Mouse (Mus musculus) kidney, embryonic 14.5 days (tissue): ENCODE data around the gene Ciita. TPM values are rescaled to one million over a fixed set of nuclear protein-coding genes. Genes with fewer than 3 reads are reported as not detected.

Experiments
- ATAC-seq: fragments of 200-750 bp; cut with Nextera tagmentation; 2 replicates; pipeline ENCODE4 v1.8.0; 2017; ENCODE audit warnings: moderate number of reproducible peaks, mild to moderate bottlenecking, moderate TSS enrichment, moderate library complexity; ENCODE audit not compliant: low FRiP score, low TSS enrichment
- H3K27ac ChIP-seq: fragments of 300-500 bp; sonication (generic); 2 replicates; pipeline ENCODE4 v1.5.1; 2014; ENCODE audit warnings: low read depth, mild to moderate bottlenecking, low read length, moderate library complexity, mixed read lengths
- H3K27me3 ChIP-seq: fragments of 300-500 bp; sonication (generic); 2 replicates; pipeline ENCODE4 v1.6.1; 2014; ENCODE audit warnings: mild to moderate bottlenecking, low read length; ENCODE audit not compliant: control insufficient read depth, insufficient read depth
- H3K36me3 ChIP-seq: fragments of 300-500 bp; sonication (generic); 2 replicates; pipeline ENCODE4 v1.6.1; 2014; ENCODE audit warnings: low read length, mixed read lengths; ENCODE audit not compliant: control insufficient read depth, insufficient read depth
- H3K4me1 ChIP-seq: fragments of 300-500 bp; sonication (generic); 2 replicates; pipeline ENCODE4 v1.6.1; 2014; ENCODE audit warnings: low read length, mixed read lengths; ENCODE audit not compliant: control insufficient read depth, insufficient read depth
- H3K4me2 ChIP-seq: fragments of 300-500 bp; sonication (generic); replicated peaks from 2 replicates; pipeline ENCODE4 v1.6.1; 2014; ENCODE audit warnings: low read depth, mild to moderate bottlenecking, low read length
- H3K4me3 ChIP-seq: fragments of 300-500 bp; sonication (generic); 2 replicates; pipeline ENCODE4 v1.5.1; 2014; ENCODE audit warnings: mild to moderate bottlenecking, low read length
- H3K9ac ChIP-seq: fragments of 300-500 bp; sonication (generic); 2 replicates; pipeline ENCODE4 v1.6.1; 2014; ENCODE audit warnings: low read depth, mild to moderate bottlenecking, low read length, moderate library complexity
- H3K9me3 ChIP-seq: fragments of 300-500 bp; sonication (generic); 2 replicates; pipeline ENCODE4 v1.6.1; 2016; ENCODE audit warnings: low read length; ENCODE audit not compliant: control insufficient read depth
- WGBS: fragments of 180-500 bp; shearing (Covaris S2); extraction: QIAGEN DNeasy Blood & Tissue Kit; methylation state at CpG from one replicate; pipeline ENCODE4 v1.1.7; 2014; 5-methylcytosine and 5-hydroxymethylcytosine counted together
- polyA plus RNA-seq: library from polyadenylated mRNA; unstranded; fragments of >200 nt; fragmentation: Nextera tagmentation; extraction: Ambion mirVana; gene quantifications from 2 replicates; pipeline ENCODE4 v1.2.1, GENCODE M21; 2014

The Ciita gene
- polyA plus RNA-seq, 1 experiment from 2014 or later: 1.4 TPM

DNA sequence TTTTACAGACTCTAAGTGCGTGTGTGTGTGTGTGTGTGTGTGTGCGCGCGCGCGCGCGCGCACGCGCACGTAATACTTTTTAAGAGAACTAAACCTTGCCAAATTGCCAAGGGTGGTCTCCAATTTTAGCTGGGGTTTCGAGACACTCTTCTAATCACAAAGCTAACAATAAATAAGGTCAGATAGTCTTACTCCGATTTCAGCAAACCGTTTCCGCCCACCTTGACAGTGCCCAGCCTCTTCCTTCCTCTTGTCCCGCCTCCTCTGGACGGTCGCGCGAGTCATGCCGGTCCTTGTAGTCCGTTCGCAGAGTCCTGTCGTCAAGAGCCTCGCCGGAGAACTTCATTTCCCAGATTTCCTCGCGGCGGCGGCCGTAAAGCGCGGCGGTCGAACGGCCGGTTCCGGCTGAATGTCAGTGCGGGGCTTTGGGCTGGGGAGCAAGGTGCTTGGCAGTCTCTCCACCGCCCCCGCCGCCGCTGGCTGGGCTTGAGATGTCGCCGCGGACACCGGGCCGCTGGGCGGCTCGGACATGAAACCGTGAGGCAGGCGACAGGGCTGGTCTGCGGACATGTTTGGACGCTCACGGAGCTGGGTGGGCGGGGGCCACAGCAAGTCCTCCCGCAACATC lies 65.2 kb downstream of the Ciita start, which contains the start of gene Clec16a:
TSS of gene Clec16a (plus strand) at position 345 of the 628 bp plus-strand sequence.
- no peak within 1 kb of the TSS for H3K27ac ChIP-seq
- peak within 1 kb of the TSS; percentile 66 for H3K4me2 ChIP-seq
- H3K9me3 ChIP-seq: no peaks in the 10 kb centered on the region
- peaks cover 24% of the 10 kb centered on the region for H3K4me1 ChIP-seq
- H3K36me3 ChIP-seq: no peaks in the 10 kb centered on the region
- H3K9ac ChIP-seq: peak within 1 kb of the TSS; percentile 77
- peak within 1 kb of the TSS; percentile 79 for H3K4me3 ChIP-seq
- WGBS: under 1% methylated on average over 58 of the region's 58 CpGs
- peak; percentile 91 for ATAC-seq
- no peaks in the 10 kb centered on the region for H3K27me3 ChIP-seq

DNA sequence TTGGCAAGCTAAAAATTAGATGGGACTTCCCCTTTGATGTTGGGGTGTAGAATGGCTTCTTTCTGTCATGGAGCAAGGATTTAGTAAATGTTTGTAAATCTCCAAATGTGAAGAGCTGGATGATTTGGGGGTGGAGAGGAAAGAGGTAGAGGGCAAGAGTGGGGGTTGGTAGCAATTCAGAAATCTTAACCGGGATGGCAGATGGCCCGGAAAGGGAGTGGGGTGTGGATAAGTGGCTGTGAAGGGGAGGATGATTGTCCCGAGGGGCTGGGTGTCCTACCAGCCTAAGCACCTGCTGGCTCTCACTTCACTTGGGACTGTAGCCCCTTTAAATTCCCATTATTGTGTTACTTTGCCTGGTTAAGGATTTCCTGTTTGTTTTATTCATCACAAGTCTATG lies 67.0 kb downstream of the Ciita start:
- WGBS: 67% methylated on average over 3 of the region's 3 CpGs
- no peak for ATAC-seq
- Histone ChIP-seq H3K4me2 (no peak overlapping the region), H3K27me3 (no peaks in the 10 kb centered on the region), H3K36me3 (no peaks in the 10 kb centered on the region), H3K27ac (no peak overlapping the region), H3K9me3 (no peaks in the 10 kb centered on the region), H3K4me3 (no peak overlapping the region), H3K9ac (no peak overlapping the region), H3K4me1 (0 out of 2 replicates have a peak, but pooled peaks cover 6% of the 10 kb centered on the region)

DNA sequence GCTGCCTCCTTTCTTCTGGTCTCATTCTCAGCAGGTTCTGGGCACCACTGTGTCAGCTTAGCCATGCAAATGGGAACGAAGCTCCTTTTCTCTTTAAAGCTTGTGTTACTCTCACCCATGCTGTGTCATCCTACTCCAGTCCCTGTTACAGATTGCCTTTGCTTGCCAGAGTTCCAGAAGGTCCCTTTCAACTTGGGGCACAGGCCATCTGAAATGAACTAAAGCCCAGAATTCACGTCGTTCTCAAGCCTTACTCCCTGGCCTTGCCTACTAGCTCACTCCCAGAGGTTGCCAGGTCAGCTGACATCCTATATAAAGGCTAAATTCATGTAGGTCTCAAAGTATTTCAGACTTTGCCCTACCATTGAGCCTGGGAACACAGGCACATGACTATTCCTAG lies 69.1 kb downstream of the Ciita start:
- 0 out of 2 replicates have a peak, but pooled peaks cover 3% of the 10 kb centered on the region for H3K4me1 ChIP-seq
- no peak overlapping the region for H3K4me2 ChIP-seq
- no peak overlapping the region for H3K4me3 ChIP-seq
- ATAC-seq: no peak
- H3K36me3 ChIP-seq: no peaks in the 10 kb centered on the region
- H3K27me3 ChIP-seq: no peaks in the 10 kb centered on the region
- H3K27ac ChIP-seq: no peak overlapping the region
- H3K9ac ChIP-seq: no peak overlapping the region
- 78% methylated on average over 3 of the region's 3 CpGs for WGBS
- H3K9me3 ChIP-seq: no peaks in the 10 kb centered on the region

DNA sequence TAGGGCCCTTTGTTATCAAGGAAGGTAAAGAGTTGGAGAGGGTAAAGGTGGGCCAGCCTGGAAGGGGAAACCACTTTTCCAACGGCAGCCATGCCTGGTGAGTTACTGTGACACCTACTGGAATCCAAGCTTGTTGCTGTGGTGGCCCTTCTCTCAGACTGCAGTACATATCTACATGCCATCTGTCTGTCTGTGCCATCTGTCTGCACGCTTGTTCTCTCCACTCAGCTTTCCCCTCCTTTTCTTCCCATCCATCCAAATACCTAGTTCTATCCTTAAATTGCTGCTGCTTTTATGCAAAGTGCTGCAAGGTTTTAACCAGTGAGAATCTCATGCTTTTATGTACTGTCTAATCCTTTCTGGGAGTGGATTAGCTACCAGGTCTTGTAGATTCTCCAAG lies 69.7 kb downstream of the Ciita start:
- no peak overlapping the region for H3K27ac ChIP-seq
- H3K4me3 ChIP-seq: no peak overlapping the region
- H3K36me3 ChIP-seq: no peaks in the 10 kb centered on the region
- 92% methylated on average over 2 of the region's 2 CpGs for WGBS
- H3K4me1 ChIP-seq: 0 out of 2 replicates have a peak, but pooled peaks cover 3% of the 10 kb centered on the region
- H3K4me2 ChIP-seq: no peak overlapping the region
- H3K27me3 ChIP-seq: no peaks in the 10 kb centered on the region
- no peaks in the 10 kb centered on the region for H3K9me3 ChIP-seq
- ATAC-seq: no peak
- H3K9ac ChIP-seq: no peak overlapping the region

DNA sequence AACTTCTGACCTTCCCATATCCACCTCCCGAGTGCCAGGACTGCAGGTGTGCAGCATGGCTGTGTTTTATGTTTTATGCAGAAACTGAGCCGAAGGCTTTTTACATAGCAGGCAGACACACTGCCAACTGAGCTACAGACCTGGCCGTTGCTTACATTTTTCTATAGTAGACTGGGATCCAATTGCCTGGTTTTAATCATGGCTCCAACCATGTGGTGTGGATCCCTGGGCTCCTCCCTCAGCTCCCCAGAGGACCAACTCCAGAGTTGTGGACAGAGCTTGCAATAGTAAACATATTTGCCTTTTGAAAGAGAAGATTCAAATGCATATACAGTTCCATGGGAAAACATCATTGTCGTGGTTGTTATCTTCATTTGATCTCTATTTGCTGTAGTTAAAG lies 71.7 kb downstream of the Ciita start:
- no peaks in the 10 kb centered on the region for H3K27me3 ChIP-seq
- no peak overlapping the region for H3K4me3 ChIP-seq
- 80% methylated on average over 4 of the region's 4 CpGs for WGBS
- no peak overlapping the region for H3K9ac ChIP-seq
- no peak overlapping the region for H3K27ac ChIP-seq
- no peaks in the 10 kb centered on the region for H3K36me3 ChIP-seq
- no peak for ATAC-seq
- no peak overlapping the region for H3K4me2 ChIP-seq
- no peaks in the 10 kb centered on the region for H3K9me3 ChIP-seq
- H3K4me1 ChIP-seq: no peaks in the 10 kb centered on the region

DNA sequence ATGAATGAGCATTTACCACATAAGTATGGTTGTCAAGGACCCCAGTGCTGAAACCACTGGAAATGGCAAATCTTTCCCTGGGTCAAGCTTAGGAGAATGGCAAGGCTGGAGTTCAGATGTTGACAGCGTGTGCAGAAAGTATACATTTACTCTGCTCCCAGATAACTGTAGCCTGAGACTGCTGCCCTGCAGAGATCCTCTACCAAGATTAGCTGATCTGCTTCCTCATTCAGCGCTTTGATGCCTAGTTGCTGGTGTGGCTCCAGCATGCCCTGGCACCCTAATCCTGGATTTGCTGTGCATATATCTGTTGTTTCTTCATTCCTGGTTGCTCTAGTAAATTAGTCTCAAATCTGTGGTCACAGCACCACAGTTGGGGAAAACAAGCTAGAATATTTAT lies 74.0 kb downstream of the Ciita start:
- Histone ChIP-seq H3K4me2 (no peak overlapping the region), H3K27me3 (no peaks in the 10 kb centered on the region), H3K4me1 (no peaks in the 10 kb centered on the region), H3K4me3 (no peak overlapping the region), H3K9ac (no peak overlapping the region), H3K36me3 (no peaks in the 10 kb centered on the region), H3K27ac (no peak overlapping the region), H3K9me3 (no peaks in the 10 kb centered on the region)
- WGBS: 84% methylated on average over 2 of the region's 2 CpGs
- no peak for ATAC-seq

DNA sequence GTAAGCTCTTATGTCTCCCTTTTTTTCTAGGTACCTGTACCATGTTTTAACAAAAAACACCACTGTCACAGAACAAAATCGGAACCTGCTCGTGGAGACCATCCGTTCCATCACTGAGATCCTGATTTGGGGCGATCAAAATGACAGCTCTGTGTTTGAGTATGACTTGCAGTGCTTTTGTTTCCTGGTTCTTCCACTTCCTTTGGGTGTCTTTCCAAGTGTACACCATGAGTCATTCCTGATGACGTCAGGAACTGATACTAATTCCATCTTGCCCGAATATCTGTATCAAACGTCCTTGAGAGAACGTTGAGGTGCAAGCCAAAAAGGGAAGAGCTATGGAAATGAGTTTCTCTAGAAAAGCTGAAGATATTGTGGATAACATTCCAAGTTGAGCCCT lies 80.1 kb downstream of the Ciita start:
- peaks cover 10% of the 10 kb centered on the region; the same call in 1 of the 2 replicates for H3K36me3 ChIP-seq

DNA sequence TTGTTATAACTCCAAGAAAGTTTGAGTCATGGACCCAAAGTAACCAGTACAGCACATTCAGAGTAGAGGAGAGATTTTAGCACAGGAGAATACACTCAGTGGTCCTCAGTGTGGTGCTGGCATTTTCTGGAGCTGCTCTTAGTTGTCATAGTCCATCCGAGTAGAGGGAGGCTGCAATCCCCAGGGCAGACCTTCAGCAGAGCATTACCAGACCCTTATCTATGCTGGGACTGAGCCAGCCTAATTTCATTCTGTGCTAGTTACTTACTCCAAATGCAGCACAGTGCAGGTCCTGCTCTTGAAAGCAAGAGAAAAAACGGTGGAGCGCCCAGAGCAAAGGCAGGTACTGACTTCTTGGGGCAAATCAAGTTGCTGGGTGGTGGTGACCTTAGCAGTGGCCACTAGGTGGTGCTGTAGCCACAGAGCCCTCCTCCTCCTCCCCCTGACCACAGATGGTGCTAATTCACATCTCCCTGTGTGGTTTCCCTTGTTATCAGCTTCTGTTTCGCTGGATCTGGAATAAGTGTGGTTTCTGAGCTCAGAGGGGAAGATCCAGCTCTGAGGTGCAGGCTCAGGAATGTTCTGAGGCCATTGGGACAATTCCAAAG lies 85.5 kb downstream of the Ciita start:
- no peaks in the 10 kb centered on the region for H3K27me3 ChIP-seq
- no peak overlapping the region for H3K27ac ChIP-seq
- H3K4me3 ChIP-seq: no peak overlapping the region
- 38% methylated on average over 4 of the region's 4 CpGs for WGBS
- H3K4me1 ChIP-seq: no peaks in the 10 kb centered on the region
- H3K4me2 ChIP-seq: no peak overlapping the region
- ATAC-seq: peak; percentile 81
- no peak overlapping the region for H3K9ac ChIP-seq
- H3K9me3 ChIP-seq: no peaks in the 10 kb centered on the region
- peaks cover 13% of the 10 kb centered on the region; the same call in 1 of the 2 replicates for H3K36me3 ChIP-seq

More for the DNA sequence above, 80.1 kb downstream of the Ciita start:
- Histone ChIP-seq H3K27me3 (no peaks in the 10 kb centered on the region), H3K4me3 (no peak overlapping the region), H3K4me1 (no peaks in the 10 kb centered on the region), H3K9me3 (no peaks in the 10 kb centered on the region), H3K4me2 (no peak overlapping the region), H3K9ac (no peak overlapping the region), H3K27ac (no peak overlapping the region)
- 89% methylated on average over 8 of the region's 8 CpGs for WGBS
- no peak for ATAC-seq

DNA sequence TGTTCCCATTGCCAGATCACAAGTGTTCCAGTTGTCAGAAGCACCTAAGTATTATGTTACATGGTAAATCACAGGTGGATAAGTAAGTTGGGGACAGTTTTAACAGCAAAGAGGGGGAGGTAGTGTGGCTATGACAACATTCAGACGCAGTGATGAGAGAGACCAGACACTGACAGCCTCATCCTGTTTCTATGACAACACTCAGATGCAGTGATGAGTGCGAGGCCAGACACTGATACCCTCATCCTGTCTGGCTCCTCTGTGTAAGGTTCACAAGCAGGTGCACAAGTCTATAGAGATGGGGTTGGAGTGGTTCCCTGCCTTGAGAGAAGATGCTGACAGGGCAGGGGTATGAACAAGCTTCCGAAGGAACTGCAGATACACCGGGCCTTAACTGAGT lies 87.3 kb downstream of the Ciita start:
- Histone ChIP-seq H3K36me3 (peaks cover 13% of the 10 kb centered on the region; the same call in 1 of the 2 replicates), H3K9me3 (no peaks in the 10 kb centered on the region), H3K27me3 (no peaks in the 10 kb centered on the region), H3K4me3 (no peak overlapping the region), H3K9ac (no peak overlapping the region), H3K4me1 (no peaks in the 10 kb centered on the region), H3K4me2 (no peak overlapping the region), H3K27ac (no peak overlapping the region)
- 69% methylated on average over 4 of the region's 4 CpGs for WGBS
- no peak for ATAC-seq
